Mouse (Mus musculus) kidney, embryonic 14.5 days (tissue): Measurements from ENCODE around the gene Mllt6. TPM values are rescaled to one million over a fixed set of nuclear protein-coding genes. Genes with fewer than 3 reads are reported as not detected.
"Not testable (repeated sequence)": the region's sequence is repeated elsewhere in the genome, so short reads cannot be mapped to it uniquely, and the experiment has no call there.

Experiments used
- ATAC-seq: fragments of 200-750 bp; cut with Nextera tagmentation; 2 replicates; pipeline ENCODE4 v1.8.0; 2017; ENCODE audit warnings: moderate number of reproducible peaks, mild to moderate bottlenecking, moderate TSS enrichment, moderate library complexity; ENCODE audit not compliant: low FRiP score, low TSS enrichment
- H3K27ac ChIP-seq: fragments of 300-500 bp; sonication (generic); 2 replicates; pipeline ENCODE4 v1.5.1; 2014; ENCODE audit warnings: low read depth, mild to moderate bottlenecking, low read length, moderate library complexity, mixed read lengths
- H3K27me3 ChIP-seq: fragments of 300-500 bp; sonication (generic); 2 replicates; pipeline ENCODE4 v1.6.1; 2014; ENCODE audit warnings: mild to moderate bottlenecking, low read length; ENCODE audit not compliant: control insufficient read depth, insufficient read depth
- H3K36me3 ChIP-seq: fragments of 300-500 bp; sonication (generic); 2 replicates; pipeline ENCODE4 v1.6.1; 2014; ENCODE audit warnings: low read length, mixed read lengths; ENCODE audit not compliant: control insufficient read depth, insufficient read depth
- H3K4me1 ChIP-seq: fragments of 300-500 bp; sonication (generic); 2 replicates; pipeline ENCODE4 v1.6.1; 2014; ENCODE audit warnings: low read length, mixed read lengths; ENCODE audit not compliant: control insufficient read depth, insufficient read depth
- H3K4me2 ChIP-seq: fragments of 300-500 bp; sonication (generic); replicated peaks from 2 replicates; pipeline ENCODE4 v1.6.1; 2014; ENCODE audit warnings: low read depth, mild to moderate bottlenecking, low read length
- H3K4me3 ChIP-seq: fragments of 300-500 bp; sonication (generic); 2 replicates; pipeline ENCODE4 v1.5.1; 2014; ENCODE audit warnings: mild to moderate bottlenecking, low read length
- H3K9ac ChIP-seq: fragments of 300-500 bp; sonication (generic); 2 replicates; pipeline ENCODE4 v1.6.1; 2014; ENCODE audit warnings: low read depth, mild to moderate bottlenecking, low read length, moderate library complexity
- H3K9me3 ChIP-seq: fragments of 300-500 bp; sonication (generic); 2 replicates; pipeline ENCODE4 v1.6.1; 2016; ENCODE audit warnings: low read length; ENCODE audit not compliant: control insufficient read depth
- WGBS: fragments of 180-500 bp; shearing (Covaris S2); extraction: QIAGEN DNeasy Blood & Tissue Kit; methylation state at CpG from one replicate; pipeline ENCODE4 v1.1.7; 2014; 5-methylcytosine and 5-hydroxymethylcytosine counted together
- polyA plus RNA-seq: library from polyadenylated mRNA; unstranded; fragments of >200 nt; fragmentation: Nextera tagmentation; extraction: Ambion mirVana; gene quantifications from 2 replicates; pipeline ENCODE4 v1.2.1, GENCODE M21; 2014

Gene Mllt6
- polyA plus RNA-seq, 1 experiment from 2014 or later = 5.7 TPM

DNA sequence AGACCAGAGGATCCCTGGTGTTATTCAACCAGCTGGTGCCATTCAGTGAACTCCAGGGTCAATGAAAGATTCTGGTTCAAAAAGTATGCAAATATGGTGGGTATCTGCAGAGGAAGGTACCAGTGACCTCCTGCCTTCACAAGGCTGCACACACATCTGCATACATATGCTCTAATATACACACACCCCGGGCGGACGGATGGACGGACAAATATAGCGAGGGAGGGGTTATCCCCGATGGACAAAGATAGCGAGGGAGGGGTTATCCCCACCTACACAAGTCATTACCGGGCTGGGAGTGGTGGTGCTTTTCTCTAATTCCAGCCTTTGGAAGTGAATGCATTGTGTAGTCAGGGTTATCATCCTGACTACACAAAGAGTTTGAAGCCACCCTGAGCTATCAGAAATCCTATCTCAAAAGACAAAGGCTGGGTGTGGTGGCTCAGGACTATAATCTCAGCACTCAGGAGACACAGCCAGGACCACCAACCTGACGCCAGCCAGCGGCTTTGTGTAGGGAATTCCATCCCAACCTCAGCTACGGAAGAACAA lies 27.7 kb upstream of the Mllt6 start:
- peaks cover 13% of the 10 kb centered on the region for H3K27me3 ChIP-seq
- WGBS = 77% methylated on average over 11 of the region's 11 CpGs
- ATAC-seq = no peak
- no peaks in the 10 kb centered on the region for H3K9me3 ChIP-seq
- H3K4me1 ChIP-seq = 0 out of 2 replicates have a peak, but pooled peaks cover 5% of the 10 kb centered on the region
- H3K4me3 ChIP-seq = no peak overlapping the region
- H3K9ac ChIP-seq = no peak overlapping the region
- no peak overlapping the region for H3K27ac ChIP-seq
- H3K4me2 ChIP-seq = no peak overlapping the region
- H3K36me3 ChIP-seq = no peaks in the 10 kb centered on the region

GRCm38 (mm10) chr11:97641668-97642067 lies 21.5 kb upstream of the Mllt6 start:
- Histone ChIP-seq H3K27me3 (no peaks in the 10 kb centered on the region), H3K36me3 (no peaks in the 10 kb centered on the region), H3K4me2 (no peak overlapping the region), H3K4me1 (no peaks in the 10 kb centered on the region), H3K27ac (no peak overlapping the region), H3K4me3 (no peak overlapping the region), H3K9ac (no peak overlapping the region), H3K9me3 (no peaks in the 10 kb centered on the region)
- ATAC-seq = no peak
- 57% methylated on average over 8 of the region's 8 CpGs for WGBS

DNA sequence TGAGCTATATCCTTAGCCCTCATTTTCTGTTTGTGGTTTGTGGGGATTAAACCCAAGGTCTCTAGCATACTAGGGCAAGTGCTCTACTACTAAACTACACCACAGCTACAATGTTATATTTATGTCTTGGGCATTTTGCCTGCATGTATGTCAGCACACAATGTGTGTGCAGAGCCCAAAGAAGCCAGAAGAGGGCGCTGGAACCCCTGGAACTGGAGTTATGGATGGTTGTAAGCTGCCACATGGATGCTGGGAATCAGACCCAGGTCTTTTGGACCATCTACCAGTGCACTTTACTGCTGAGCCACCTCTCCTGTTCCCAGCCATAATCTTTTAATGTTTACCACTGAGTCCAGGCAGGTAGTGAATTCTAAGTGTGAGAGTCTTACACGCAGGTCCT lies 20.5 kb upstream of the Mllt6 start:
- 57% methylated on average over 2 of the region's 2 CpGs for WGBS
- Histone ChIP-seq H3K27me3 (no peaks in the 10 kb centered on the region), H3K4me2 (no peak overlapping the region), H3K27ac (no peak overlapping the region), H3K9me3 (no peaks in the 10 kb centered on the region), H3K9ac (no peak overlapping the region), H3K36me3 (no peaks in the 10 kb centered on the region), H3K4me3 (no peak overlapping the region), H3K4me1 (no peaks in the 10 kb centered on the region)
- no peak for ATAC-seq

GRCm38 (mm10) chr11:97643380-97644055 lies 19.7 kb upstream of the Mllt6 start:
- WGBS = 78% methylated on average over 8 of the region's 8 CpGs
- H3K27ac ChIP-seq = no peak overlapping the region
- H3K9ac ChIP-seq = no peak overlapping the region
- no peaks in the 10 kb centered on the region for H3K4me1 ChIP-seq
- no peaks in the 10 kb centered on the region for H3K27me3 ChIP-seq
- no peak overlapping the region for H3K4me2 ChIP-seq
- H3K36me3 ChIP-seq = no peaks in the 10 kb centered on the region
- ATAC-seq = no peak
- H3K9me3 ChIP-seq = no peaks in the 10 kb centered on the region
- no peak overlapping the region for H3K4me3 ChIP-seq

- no peak overlapping the region for H3K4me2 ChIP-seq
- H3K27ac ChIP-seq = no peak overlapping the region
- no peak overlapping the region for H3K9ac ChIP-seq
- H3K36me3 ChIP-seq = no peaks in the 10 kb centered on the region
- H3K9me3 ChIP-seq = no peaks in the 10 kb centered on the region
- H3K4me1 ChIP-seq = no peaks in the 10 kb centered on the region
- 2% methylated on average over 6 of the region's 6 CpGs for WGBS
- no peak overlapping the region for H3K4me3 ChIP-seq
- ATAC-seq = no peak; the same call in 1 of the 2 replicates
- no peaks in the 10 kb centered on the region for H3K27me3 ChIP-seq
Observed at GRCm38 (mm10) chr11:97644834-97645233, 18.4 kb upstream of the Mllt6 start.

GRCm38 (mm10) chr11:97648541-97648940 lies 14.7 kb upstream of the Mllt6 start:
- H3K4me3 ChIP-seq, H3K9ac ChIP-seq, H3K27me3 ChIP-seq, H3K9me3 ChIP-seq, ATAC-seq, H3K4me1 ChIP-seq, H3K27ac ChIP-seq, H3K36me3 ChIP-seq, H3K4me2 ChIP-seq: not testable (repeated sequence)
- WGBS = 79% methylated on average over 4 of the region's 4 CpGs

- Histone ChIP-seq H3K36me3 (no peaks in the 10 kb centered on the region), H3K4me3 (no peak overlapping the region), H3K9ac (no peak overlapping the region), H3K27me3 (no peaks in the 10 kb centered on the region), H3K4me1 (no peaks in the 10 kb centered on the region), H3K9me3 (no peaks in the 10 kb centered on the region), H3K4me2 (no peak overlapping the region), H3K27ac (no peak overlapping the region)
- ATAC-seq = no peak
- WGBS = 61% methylated on average over 5 of the region's 5 CpGs
Observed at GRCm38 (mm10) chr11:97650341-97650740, 12.9 kb upstream of the Mllt6 start.

- 93% methylated on average over 11 of the region's 11 CpGs for WGBS
- not testable (repeated sequence) for ATAC-seq, H3K27me3 ChIP-seq, H3K4me3 ChIP-seq, H3K9me3 ChIP-seq, H3K36me3 ChIP-seq, H3K9ac ChIP-seq, H3K27ac ChIP-seq, H3K4me1 ChIP-seq, H3K4me2 ChIP-seq
Observed at GRCm38 (mm10) chr11:97653376-97653775, 9.8 kb upstream of the Mllt6 start.

DNA sequence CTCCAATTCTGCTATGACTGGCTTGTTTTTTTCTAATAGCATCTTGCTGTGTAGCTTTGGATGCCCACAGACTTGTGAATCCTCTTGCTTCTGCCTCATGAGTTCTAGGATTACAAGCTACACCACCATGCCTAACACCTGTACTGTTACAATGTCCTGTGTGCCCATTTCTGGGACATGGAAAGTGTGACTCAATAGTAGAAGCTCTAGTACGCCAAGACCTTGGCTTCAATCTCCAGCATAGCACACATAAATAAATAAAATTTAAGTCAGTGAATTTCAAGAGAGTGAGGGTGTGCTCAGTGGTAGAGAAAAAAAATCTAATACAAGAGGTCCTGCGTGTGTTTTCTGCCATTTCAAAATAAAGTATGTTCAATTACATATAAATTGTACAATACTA lies 9.0 kb upstream of the Mllt6 start:
- Histone ChIP-seq H3K4me3 (no peak overlapping the region), H3K36me3 (no peaks in the 10 kb centered on the region), H3K9me3 (no peaks in the 10 kb centered on the region), H3K9ac (no peak overlapping the region), H3K4me1 (peaks cover 8% of the 10 kb centered on the region), H3K27me3 (no peaks in the 10 kb centered on the region), H3K4me2 (no peak overlapping the region), H3K27ac (no peak overlapping the region)
- 89% methylated on average over 2 of the region's 2 CpGs for WGBS
- ATAC-seq = no peak
